Comparison of ENCODE assay signal across 24 mouse cellular contexts in the genomic region with DNA sequence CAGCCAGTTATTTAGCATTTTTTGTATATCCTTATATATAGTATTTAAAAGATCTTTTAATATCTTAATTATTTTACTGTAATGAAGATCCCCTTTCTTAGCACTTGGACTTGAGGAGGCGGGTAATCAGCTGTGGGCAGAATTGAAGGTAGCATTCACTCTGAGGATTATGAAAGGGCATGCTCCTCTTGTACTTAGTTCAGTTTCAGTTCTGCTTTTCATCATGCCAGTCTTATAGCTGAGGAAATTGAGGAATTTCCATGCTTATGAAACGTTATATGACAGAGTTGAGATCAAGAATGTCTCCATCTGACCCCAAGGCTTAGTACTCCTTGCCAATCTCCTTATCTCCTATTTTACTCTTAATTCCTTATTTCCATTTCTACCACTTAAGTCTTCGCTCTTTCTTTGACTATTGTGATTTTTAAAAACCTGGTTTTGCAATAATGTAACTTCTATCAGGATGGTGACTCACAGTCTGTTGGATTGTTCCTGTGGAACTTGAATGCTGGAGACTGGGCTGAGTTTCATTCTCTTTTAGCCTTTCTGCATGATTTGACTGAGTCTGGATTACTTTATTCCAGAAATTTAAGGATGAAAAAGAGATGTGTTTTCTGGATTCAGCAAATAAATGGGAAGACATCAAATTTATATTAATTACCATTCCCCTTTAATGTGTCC.
DNase-seq lines count a peak whose midpoint lies in the region; ATAC-seq and TF ChIP-seq lines count a peak whose summit lies in the region.
"Had no signal": no experiment of that assay in that cellular context is flagged by ENCODE, and none has a peak within 500 bp of the region (broad histone marks: within the 10 kb centered on the region; RNA-seq: fewer than 3 reads in every experiment).

No protein-coding gene starts in this region.

- no peaks in the 10 kb centered on the region for H3K79me3 ChIP-seq in C2C12 (ENCODE audit: low read depth)

- H3K36me3 ChIP-seq in liver, adult 2 months (ENCODE audit: control insufficient read depth, insufficient read depth, low read length) = no peaks in the 10 kb centered on the region
- H3K36me3 ChIP-seq in liver, embryonic 12.5 days = no peaks in the 10 kb centered on the region
- no peaks in the 10 kb centered on the region for H3K36me3 ChIP-seq in C2C12 (ENCODE audit: control insufficient read depth, insufficient read depth)
- H3K36me3 ChIP-seq: embryonic facial prominence, embryonic 13.5 days; lung, embryonic 15.5 days; neural tube, embryonic 13.5 days had no signal

- no peak overlapping the region for H3K9ac ChIP-seq in liver, adult 2 months (ENCODE audit: low read depth, low read length)
- no peak overlapping the region for H3K9ac ChIP-seq in liver, embryonic 12.5 days
- H3K9ac ChIP-seq: embryonic facial prominence, embryonic 13.5 days; forebrain, postnatal 0 days; hindbrain, embryonic 14.5 days; lung, embryonic 15.5 days; neural tube, embryonic 13.5 days had no signal

- no peak overlapping the region for H3K4me2 ChIP-seq in liver, embryonic 12.5 days
- H3K4me2 ChIP-seq: embryonic facial prominence, embryonic 13.5 days; hindbrain, embryonic 14.5 days; lung, embryonic 15.5 days; midbrain, embryonic 11.5 days; neural tube, embryonic 13.5 days had no signal

- H3K27ac ChIP-seq in liver, adult 2 months (replicated peaks; ENCODE audit: insufficient read depth, low read depth, low read length) = no peak overlapping the region
- H3K27ac ChIP-seq in liver, embryonic 12.5 days = no peak overlapping the region
- H3K27ac ChIP-seq: embryonic facial prominence, embryonic 13.5 days; hindbrain, embryonic 14.5 days; lung, embryonic 15.5 days; neural tube, embryonic 13.5 days had no signal

- TF ChIP-seq POLR2A in liver, adult 2 months (IDR thresholded peaks at IDR 0.05; ENCODE audit: extremely low read depth, insufficient read depth, low read length) = no peak

- no peaks in the 10 kb centered on the region for H3K4me1 ChIP-seq in liver, adult 2 months (ENCODE audit: control insufficient read depth, insufficient read depth, low read length)
- H3K4me1 ChIP-seq in liver, embryonic 12.5 days = no peaks in the 10 kb centered on the region
- H3K4me1 ChIP-seq: embryonic facial prominence, embryonic 13.5 days; lung, embryonic 15.5 days; neural tube, embryonic 13.5 days had no signal

- ATAC-seq in liver, embryonic 12.5 days = no peak
- peak; percentile 96 for ATAC-seq in megakaryocyte, adult 5-6 weeks (ENCODE audit: poor library complexity, severe bottlenecking)
- ATAC-seq: forebrain, postnatal 0 days; intestine, postnatal 0 days had no signal

- no peak overlapping the region for H3ac ChIP-seq in C2C12 (ENCODE audit: control insufficient read depth, insufficient read length, low read depth)

- no peaks in the 10 kb centered on the region for H3K27me3 ChIP-seq in liver, adult 2 months (ENCODE audit: control insufficient read depth, insufficient read depth, low read length)
- no peaks in the 10 kb centered on the region for H3K27me3 ChIP-seq in liver, embryonic 12.5 days (replicated peaks)
- no peaks in the 10 kb centered on the region for H3K27me3 ChIP-seq in C2C12 (ENCODE audit: control insufficient read depth, insufficient read depth, insufficient read length)
- H3K27me3 ChIP-seq: embryonic facial prominence, embryonic 13.5 days; lung, embryonic 15.5 days; neural tube, embryonic 13.5 days had no signal

- no peak overlapping the region for H3K4me3 ChIP-seq in liver, adult 2 months (ENCODE audit: insufficient read depth, low read depth, low read length)
- H3K4me3 ChIP-seq in liver, embryonic 12.5 days = no peak overlapping the region
- H3K4me3 ChIP-seq in C2C12 (ENCODE audit: insufficient read depth, poor library complexity, severe bottlenecking) = no peak overlapping the region
- H3K4me3 ChIP-seq: embryonic facial prominence, embryonic 13.5 days; erythroblast, embryonic 14.5 days; lung, embryonic 15.5 days; neural tube, embryonic 13.5 days had no signal

- H3K9me3 ChIP-seq in liver, embryonic 12.5 days (replicated peaks) = no peaks in the 10 kb centered on the region
- H3K9me3 ChIP-seq: embryonic facial prominence, embryonic 13.5 days; lung, embryonic 15.5 days; neural tube, embryonic 13.5 days had no signal

- no peaks in the 10 kb centered on the region for H3K79me2 ChIP-seq in liver, adult 2 months (ENCODE audit: control insufficient read depth, insufficient read depth, low read length)
- H3K79me2 ChIP-seq in C2C12 (ENCODE audit: control insufficient read depth, insufficient read depth) = no peaks in the 10 kb centered on the region

- no peak for TF ChIP-seq CTCF in liver, adult 2 months (IDR thresholded peaks at IDR 0.05; ENCODE audit: low read depth, low read length)
- TF ChIP-seq CTCF in C2C12 (IDR thresholded peaks at IDR 0.05; ENCODE audit: control insufficient read depth, insufficient read depth, insufficient read length) = no peak

- peak; percentile 21 for DNase-seq in liver, adult 2 months (ENCODE audit: extremely low read depth, low read depth, low spot score)
- DNase-seq in c-Kit-positive CD71-negative TER-119-negative erythroid progenitor cells, embryonic 14.5 days (ENCODE audit: low read depth) = peak; percentile 10
- no peak for DNase-seq in B cell, adult 2 months
- no peak for DNase-seq in adrenal gland, postnatal 36 days
- no peak for DNase-seq in spleen, adult 12 weeks (ENCODE audit: low spot score)
- DNase-seq: cerebellum, adult 11 months; cerebellum, adult 9-11 months; forebrain, postnatal 0 days; heart, postnatal 14 days; kidney, adult 9 months; kidney, postnatal 10 days; liver; thymus, adult 2 months; thymus, postnatal 36 days had no signal

- 79% methylated on average over 3 of the region's 3 CpGs for WGBS in liver, adult 2 months
- 53% methylated on average over 3 of the region's 3 CpGs for WGBS in liver, embryonic 12.5 days (ENCODE audit: insufficient replicate concordance)

TF ChIP-seq in C2C12, 6 proteins besides CTCF, POLR2A, EP300 and RAD21:
- peak; percentile 9 for TF ChIP-seq CEBPB (IDR thresholded peaks at IDR 0.05; ENCODE audit: low read depth)
- no peak for TF ChIP-seq FOSL1 (IDR thresholded peaks at IDR 0.05; ENCODE audit: insufficient read depth, low read length, poor library complexity, severe bottlenecking)
- no peak for TF ChIP-seq MYOD1 (IDR thresholded peaks at IDR 0.05; ENCODE audit: control insufficient read depth, insufficient read length, low read depth)

Comparison
In these comparisons a context has a peak if more than half of its experiments do, and no peak if none do; other contexts are left out.
1. DNase-seq: peak in liver, adult 2 months (single experiment) and c-Kit-positive CD71-negative TER-119-negative erythroid progenitor cells, embryonic 14.5 days (single experiment); none in B cell, adult 2 months (0 of 2), adrenal gland, postnatal 36 days (0 of 2) and spleen, adult 12 weeks (single experiment).